Mouse (Mus musculus) small intestine, adult 2 months (tissue): ENCODE data around the gene Rasd2. TPM values are rescaled to one million over a fixed set of nuclear protein-coding genes. Genes with fewer than 3 reads are reported as not detected.

Source experiments
- H3K27ac ChIP-seq: fragments of 200-500 bp; 2 replicates; pipeline ENCODE4 v1.5.1; 2012; ENCODE audit warnings: low read depth, low read length, control low read depth, inconsistent platforms; ENCODE audit not compliant: insufficient read depth
- H3K27me3 ChIP-seq: fragments of 200-500 bp; 2 replicates; pipeline ENCODE4 v1.6.1; 2012; ENCODE audit warnings: mild to moderate bottlenecking, moderate library complexity, low read length, inconsistent platforms; ENCODE audit not compliant: control insufficient read depth, insufficient read depth
- H3K36me3 ChIP-seq: fragments of 200-500 bp; 2 replicates; pipeline ENCODE4 v1.6.1; 2012; ENCODE audit warnings: mild to moderate bottlenecking, low read length, control low read depth, inconsistent platforms; ENCODE audit not compliant: control insufficient read depth, insufficient read depth
- H3K4me1 ChIP-seq: fragments of 200-500 bp; 2 replicates; pipeline ENCODE4 v1.6.1; 2012; ENCODE audit warnings: low read length, inconsistent platforms, mixed read lengths; ENCODE audit not compliant: control insufficient read depth, insufficient read depth, insufficient read length
- H3K4me3 ChIP-seq: fragments of 200-500 bp; 2 replicates; pipeline ENCODE4 v1.5.1; 2012; ENCODE audit warnings: low read depth, mild to moderate bottlenecking, control low read depth, inconsistent platforms, low read length, moderate library complexity
- CTCF ChIP-seq: fragments of 200-500 bp; IDR thresholded peaks from 2 replicates; pipeline ENCODE4 v1.5.1; 2012; ENCODE audit warnings: low read depth, mild to moderate bottlenecking, control low read depth, inconsistent platforms, low read length, moderate library complexity, mixed read lengths; ENCODE audit not compliant: insufficient replicate concordance, insufficient read length; ENCODE audit errors: extremely low read depth
- POLR2A ChIP-seq: fragments of 200-500 bp; IDR thresholded peaks from 2 replicates; pipeline ENCODE4 v1.6.1; 2012; ENCODE audit warnings: low read depth, mild to moderate bottlenecking, control low read depth, inconsistent platforms, low read length, moderate library complexity
- WGBS: fragments of 180-500 bp; shearing (Covaris S2); methylation state at CpG from one replicate; pipeline ENCODE4 v1.1.7; 2018; 5-methylcytosine and 5-hydroxymethylcytosine counted together
- polyA plus RNA-seq: library from polyadenylated mRNA; depleted of rRNA; stranded (reverse); fragments of >200 nt; gene quantifications from 2 replicates; pipeline ENCODE4 v1.2.3, GENCODE M21; 2012

The Rasd2 gene
- polyA plus RNA-seq, 1 experiment: 9.7 TPM

DNA sequence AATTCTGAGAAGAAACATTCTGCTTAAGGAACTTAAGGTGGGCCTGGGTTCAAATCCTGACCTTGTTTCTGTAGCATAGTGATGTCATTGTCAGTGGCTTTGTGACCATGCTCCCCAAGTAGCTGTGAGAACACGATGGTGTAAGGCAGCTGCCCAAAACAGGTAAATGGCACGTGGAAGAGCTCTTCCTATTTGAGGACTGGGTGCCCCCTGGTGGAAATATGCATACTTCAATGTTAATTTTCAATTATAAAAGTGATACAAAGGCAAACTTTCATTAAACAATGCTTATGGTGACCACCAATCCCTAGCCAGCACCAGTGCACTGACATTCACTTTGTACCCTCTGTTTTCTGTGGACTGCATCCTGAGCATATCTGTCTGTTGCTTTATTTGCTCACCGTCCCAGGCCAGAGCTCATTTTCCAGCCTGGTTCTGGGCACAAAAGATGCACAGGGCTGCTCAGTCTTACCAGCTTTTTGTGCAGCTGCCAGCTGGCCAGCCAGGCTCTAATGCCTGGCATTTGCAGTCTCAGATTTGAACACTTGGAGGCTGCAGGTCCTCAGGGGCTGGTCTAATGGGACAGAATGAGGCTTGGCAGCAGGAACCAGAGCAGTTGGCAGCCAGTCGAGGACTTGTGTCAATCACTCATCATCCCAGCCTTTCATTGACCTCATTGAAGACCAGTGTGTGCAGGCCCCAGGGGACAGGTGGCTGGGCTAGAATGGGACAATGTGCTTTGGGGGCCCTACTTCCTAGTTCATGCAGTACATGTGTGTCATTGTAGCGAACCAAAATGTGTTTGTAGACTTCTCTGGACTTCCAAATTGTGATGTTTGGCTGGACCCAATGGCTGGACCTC, 6.4 kb downstream of the Rasd2 start:
- TF ChIP-seq POLR2A (no peak), CTCF (peak; percentile 10; the same call in 1 of the 2 replicates)
- Histone ChIP-seq H3K4me1 (no peaks in the 10 kb centered on the region), H3K27ac (no peak overlapping the region), H3K4me3 (no peak overlapping the region), H3K27me3 (no peaks in the 10 kb centered on the region; the same call in 1 of the 2 replicates), H3K36me3 (no peaks in the 10 kb centered on the region)
- WGBS: 49% methylated on average over 5 of the region's 5 CpGs

DNA sequence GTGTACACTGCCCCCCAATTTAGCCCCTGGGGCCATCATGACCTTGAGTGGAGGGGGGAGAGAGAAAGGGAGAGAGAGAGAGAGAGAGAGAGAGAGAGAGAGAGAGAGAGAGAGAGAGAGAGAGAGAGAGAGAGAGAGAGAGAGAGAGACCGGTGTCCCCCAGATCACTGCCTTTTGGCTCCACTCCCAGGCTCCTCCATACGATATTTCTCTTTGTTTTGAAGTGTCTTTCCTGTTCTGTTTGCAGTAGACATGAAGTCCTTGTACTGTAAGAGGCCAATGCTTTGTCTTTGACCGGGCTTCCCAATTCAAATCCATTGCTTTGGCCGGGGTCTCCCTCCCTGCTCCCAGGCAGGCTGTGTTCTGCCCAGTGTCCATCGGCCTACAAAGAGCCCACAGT, 8.9 kb downstream of the Rasd2 start:
- no peaks in the 10 kb centered on the region for H3K36me3 ChIP-seq
- H3K4me3 ChIP-seq: no peak overlapping the region
- H3K4me1 ChIP-seq: no peaks in the 10 kb centered on the region
- WGBS: 58% methylated on average over 5 of the region's 5 CpGs
- no peak overlapping the region for H3K27ac ChIP-seq
- H3K27me3 ChIP-seq: no peaks in the 10 kb centered on the region
- TF ChIP-seq CTCF (no peak), POLR2A (no peak)

DNA sequence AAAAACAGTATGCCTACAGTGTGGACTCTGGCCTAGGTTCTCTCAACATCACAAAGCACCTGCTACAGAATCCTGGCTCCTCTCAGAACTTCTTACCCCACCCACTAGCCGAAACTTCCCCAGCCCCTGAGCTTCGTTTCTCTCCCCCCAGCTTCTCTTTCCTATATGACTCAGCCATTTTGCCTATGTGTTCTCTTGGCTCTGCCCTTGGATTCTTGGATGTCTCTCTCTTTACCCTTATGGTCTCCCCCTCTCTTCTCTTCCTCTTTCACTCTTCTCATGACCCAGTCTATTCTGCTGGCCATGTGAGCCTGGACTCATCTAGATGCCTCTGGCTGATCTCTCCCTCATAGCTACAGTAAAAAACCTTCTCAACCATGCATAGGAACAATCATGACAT, 13.0 kb downstream of the Rasd2 start:
- H3K4me3 ChIP-seq: no peak overlapping the region
- no peak overlapping the region for H3K27ac ChIP-seq
- no peaks in the 10 kb centered on the region for H3K27me3 ChIP-seq
- WGBS: 55% methylated on average over 2 of the region's 2 CpGs
- no peaks in the 10 kb centered on the region for H3K36me3 ChIP-seq
- no peaks in the 10 kb centered on the region for H3K4me1 ChIP-seq
- TF ChIP-seq CTCF (no peak), POLR2A (no peak)

DNA sequence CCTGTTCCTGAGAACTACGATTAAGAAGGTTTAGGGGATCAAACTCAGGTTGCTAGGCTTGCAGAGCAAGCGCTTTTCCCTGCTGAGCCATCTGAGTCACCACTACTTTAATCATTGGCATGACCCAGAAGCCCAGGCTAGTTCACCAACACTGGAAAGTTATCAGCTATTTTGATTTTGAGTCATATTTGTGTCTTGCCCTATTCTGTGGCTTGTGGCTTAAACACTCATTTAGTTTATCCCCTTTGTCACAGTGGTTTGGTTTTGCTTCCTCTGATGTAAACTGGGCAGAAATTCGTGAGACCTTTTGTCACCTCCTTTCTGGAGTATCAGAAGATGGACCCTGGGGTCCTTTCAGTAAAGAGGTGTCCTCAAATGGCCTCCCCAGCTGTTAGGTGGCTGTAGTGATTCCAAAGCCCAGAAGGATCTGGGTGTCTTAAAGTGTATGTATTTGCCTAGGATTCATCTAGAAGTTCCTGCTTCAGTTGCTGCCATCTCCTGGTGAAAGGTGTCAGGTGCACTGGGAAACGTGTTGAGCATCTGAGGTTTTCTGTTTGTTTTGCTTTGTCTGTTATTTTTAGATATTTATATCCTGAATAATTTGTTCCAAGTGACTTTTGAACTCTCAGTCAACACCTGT, 20.3 kb downstream of the Rasd2 start:
- Histone ChIP-seq H3K27ac (no peak overlapping the region), H3K4me1 (no peaks in the 10 kb centered on the region), H3K4me3 (no peak overlapping the region), H3K27me3 (no peaks in the 10 kb centered on the region), H3K36me3 (no peaks in the 10 kb centered on the region)
- TF ChIP-seq POLR2A (no peak), CTCF (no peak)
- 54% methylated on average over 4 of the region's 4 CpGs for WGBS

DNA sequence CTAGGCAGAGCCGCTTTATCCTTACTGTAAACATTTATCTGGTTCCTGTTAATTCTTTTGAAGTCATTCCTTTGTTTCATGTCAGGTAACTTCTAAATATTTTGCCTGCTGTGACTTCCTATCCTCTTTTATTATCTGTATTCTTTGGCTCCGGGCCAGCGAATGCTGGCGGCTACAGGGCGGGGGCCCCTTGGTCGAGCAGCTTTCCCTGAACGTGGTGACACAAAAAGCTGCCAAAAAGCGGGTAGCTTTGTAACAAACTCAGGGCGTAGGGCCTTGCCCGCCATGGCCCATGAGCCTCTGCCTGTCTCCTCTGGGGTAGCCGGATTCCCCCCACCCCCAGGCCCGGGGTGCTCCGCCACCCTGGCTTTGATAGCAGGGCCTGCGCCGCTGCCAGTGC, 33.6 kb downstream of the Rasd2 start:
- Histone ChIP-seq H3K36me3 (no peaks in the 10 kb centered on the region), H3K27me3 (no peaks in the 10 kb centered on the region), H3K4me1 (no peaks in the 10 kb centered on the region), H3K4me3 (no peak overlapping the region), H3K27ac (no peak overlapping the region)
- TF ChIP-seq CTCF: no peak
- no peak for TF ChIP-seq POLR2A
- 83% methylated on average over 15 of the region's 15 CpGs for WGBS

DNA sequence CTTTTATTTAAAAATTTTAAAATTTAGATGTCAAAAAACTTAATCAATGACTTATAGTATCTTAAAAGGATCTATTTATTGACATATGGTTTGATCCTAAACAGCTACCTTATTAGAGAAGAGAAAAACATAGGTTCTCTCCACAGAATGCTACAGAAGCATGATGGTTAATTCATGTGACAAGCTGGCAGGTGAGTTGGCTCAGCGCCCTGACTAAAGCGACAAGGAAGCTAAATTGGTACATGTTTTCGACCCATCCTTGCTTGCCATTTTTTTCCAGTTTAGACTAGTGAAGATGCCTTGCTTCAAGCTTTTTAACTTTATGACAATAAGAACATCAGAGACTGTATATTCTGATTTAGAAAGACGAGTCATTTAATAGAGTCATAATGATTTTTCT, 35.4 kb downstream of the Rasd2 start:
- Histone ChIP-seq H3K4me1 (no peaks in the 10 kb centered on the region), H3K27ac (no peak overlapping the region), H3K36me3 (no peaks in the 10 kb centered on the region), H3K4me3 (no peak overlapping the region), H3K27me3 (no peaks in the 10 kb centered on the region)
- WGBS: 94% methylated on average over 4 of the region's 4 CpGs
- no peak for TF ChIP-seq POLR2A
- TF ChIP-seq CTCF: no peak

DNA sequence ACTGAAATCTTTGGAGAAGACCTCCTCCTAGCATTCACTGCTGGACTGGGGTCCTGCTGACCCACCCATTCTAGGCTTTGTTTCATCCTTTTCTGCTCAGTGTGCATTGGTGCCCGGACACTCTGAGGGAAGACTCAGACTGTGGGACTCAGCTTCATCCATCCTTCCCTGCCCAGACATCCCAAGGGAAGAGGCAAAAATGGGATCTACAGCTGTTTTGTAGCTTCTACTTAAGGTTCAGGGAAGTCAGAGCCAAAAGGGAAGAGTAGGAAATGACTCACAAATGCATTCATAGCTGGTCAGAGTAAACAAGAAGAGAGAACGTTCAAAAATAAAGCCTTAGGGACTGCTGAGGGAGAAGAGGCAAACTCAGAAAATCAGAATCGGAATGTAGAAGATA, 40.3 kb downstream of the Rasd2 start:
- no peaks in the 10 kb centered on the region for H3K27me3 ChIP-seq
- WGBS: 80% methylated on average over 3 of the region's 3 CpGs

More for the DNA sequence above, 40.3 kb downstream of the Rasd2 start:
- Histone ChIP-seq H3K4me3 (no peak overlapping the region), H3K27ac (no peak overlapping the region), H3K4me1 (no peaks in the 10 kb centered on the region), H3K36me3 (no peaks in the 10 kb centered on the region)
- TF ChIP-seq POLR2A: no peak
- no peak for TF ChIP-seq CTCF
